Mouse (Mus musculus): ENCODE results near the gene Acads.

DNA sequence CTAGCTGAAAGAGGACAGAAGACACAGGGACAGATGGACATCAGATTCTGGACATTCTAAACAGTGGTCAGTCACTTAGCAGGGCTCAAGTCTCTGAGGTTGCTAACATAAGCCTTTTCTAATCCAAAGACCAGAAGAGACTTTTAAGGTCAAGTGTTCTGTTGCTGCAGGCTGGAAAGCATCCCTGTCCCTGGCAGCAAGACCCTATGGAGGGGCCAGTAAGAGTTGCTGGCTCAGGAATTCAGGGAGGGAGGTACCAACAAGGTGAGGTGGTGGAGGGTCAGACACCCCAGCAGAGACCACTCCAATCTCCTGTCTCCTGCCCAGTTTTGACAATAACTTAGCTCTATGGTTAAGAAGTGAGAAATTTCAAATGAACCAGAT, 27.6 kb upstream of the Acads start:
- TF ChIP-seq CTCF (IDR thresholded peaks at IDR 0.05; ENCODE audit: extremely low read depth, insufficient read depth, low read length) (no peak), POLR2A (IDR thresholded peaks at IDR 0.05; ENCODE audit: extremely low read depth, insufficient read depth, low read length) (no peak)
